Mouse (Mus musculus) CH12.LX (cell line): ENCODE measurements around the gene Hbb-bh1.

Source experiments
- BHLHE40 ChIP-seq: IDR thresholded peaks from 2 replicates; pipeline ENCODE4 v1.6.1; 2011; ENCODE audit warnings: mild to moderate bottlenecking, low read depth, low read length, improper control_type of control experiment
- CHD2 ChIP-seq: IDR thresholded peaks from 2 replicates; pipeline ENCODE4 v1.6.1; 2011; ENCODE audit warnings: low read length, improper control_type of control experiment
- CTCF ChIP-seq, 2 experiments: IDR thresholded peaks in 1 of 2; conservative IDR thresholded peaks in 1 of 2; 2 replicates each; pipeline ENCODE4 v1.5.1; 2011 to 2012; ENCODE audit warnings: low read depth in 2 of 2, low read length in 2 of 2, improper control_type of control experiment in 1 of 2, inconsistent platforms in 1 of 2, mild to moderate bottlenecking in 1 of 2, moderate library complexity in 1 of 2
- EP300 ChIP-seq: IDR thresholded peaks from 2 replicates; pipeline ENCODE4 v1.6.1; 2011; ENCODE audit warnings: low read length, improper control_type of control experiment
- KAT2A ChIP-seq: IDR thresholded peaks from 2 replicates; pipeline ENCODE4 v1.6.1; 2012; ENCODE audit warnings: low read length, improper control_type of control experiment, inconsistent platforms; ENCODE audit not compliant: insufficient replicate concordance
- MEF2A ChIP-seq: IDR thresholded peaks from 2 replicates; pipeline ENCODE4 v1.6.1; 2014; ENCODE audit warnings: low read depth, mild to moderate bottlenecking, inconsistent platforms, low read length, improper control_type of control experiment, borderline replicate concordance
- MXI1 ChIP-seq: IDR thresholded peaks from 2 replicates; pipeline ENCODE4 v1.6.1; 2011; ENCODE audit warnings: mild to moderate bottlenecking, low read depth, low read length, improper control_type of control experiment
- MYC ChIP-seq: IDR thresholded peaks from 2 replicates; pipeline ENCODE4 v1.6.1; 2011; ENCODE audit warnings: low read depth, mild to moderate bottlenecking, improper control_type of control experiment, low read length
- TBP ChIP-seq: conservative IDR thresholded peaks from 2 replicates; pipeline ENCODE4 v1.6.1; 2011; ENCODE audit warnings: low read depth, low read length, improper control_type of control experiment
- UBTF ChIP-seq: IDR thresholded peaks from 2 replicates; pipeline ENCODE4 v1.6.1; 2012; ENCODE audit warnings: low read depth, mild to moderate bottlenecking, inconsistent platforms, low read length, improper control_type of control experiment, moderate library complexity
- ZC3H11A ChIP-seq: IDR thresholded peaks from 2 replicates; pipeline ENCODE4 v1.6.1; 2012; ENCODE audit warnings: low read depth, mild to moderate bottlenecking, inconsistent platforms, low read length, improper control_type of control experiment
- ZNF384 ChIP-seq: IDR thresholded peaks from 2 replicates; pipeline ENCODE4 v1.6.1; 2012; ENCODE audit warnings: low read depth, low read length, improper control_type of control experiment, inconsistent platforms

GRCm38 (mm10) chr7:103810746-103811145, 32.2 kb downstream of the Hbb-bh1 start:
- TF ChIP-seq EP300 (no peak), ZC3H11A (no peak), MYC (no peak), CTCF (conservative IDR thresholded peaks at IDR 0.05 in 1 of 2, IDR thresholded peaks at IDR 0.05 in 1 of 2; ENCODE audit: low read depth in 2 of 2, low read length in 2 of 2) (no peak), MEF2A (no peak), KAT2A (no peak), ZNF384 (no peak), CHD2 (no peak), TBP (no peak), MXI1 (no peak), BHLHE40 (no peak), UBTF (no peak)
